Mouse (Mus musculus): Measurements from ENCODE around the gene Vmn1r70. TPM values are rescaled to one million over a fixed set of nuclear protein-coding genes. Genes with fewer than 3 reads are reported as not detected.

Vmn1r70 gene
- polyA plus RNA-seq (2015; fragmentation: Nextera tagmentation; extraction: Ambion mirVana), result not detected in 2 replicates

- Histone ChIP-seq H3K4me1 (ENCODE audit: control insufficient read depth, insufficient read depth, low read length) (no peaks in the 10 kb centered on the region), H3K4me3 (replicated peaks; ENCODE audit: low read length) (no peak within 1 kb of the TSS), H3K27me3 (ENCODE audit: control insufficient read depth, insufficient read depth, low read length) (no peaks in the 10 kb centered on the region), H3K36me3 (ENCODE audit: control insufficient read depth, insufficient read depth, low read length) (no peaks in the 10 kb centered on the region), H3K4me2 (ENCODE audit: low read depth, low read length) (no peak within 1 kb of the TSS), H3K27ac (ENCODE audit: low read length) (no peak within 1 kb of the TSS), H3K9me3 (replicated peaks; ENCODE audit: control insufficient read depth, low read length) (peaks cover 2% of the 10 kb centered on the region; the same call in 1 of the 2 replicates), H3K9ac (ENCODE audit: low read length) (no peak within 1 kb of the TSS)
- 68% methylated on average over 1 of the region's 1 CpGs for WGBS
- no peak for ATAC-seq (ENCODE audit: insufficient read depth, low FRiP score)
Observed at GRCm38 (mm10) chr7:10631232-10631631, at the start of gene Vmn1r70. Vmn1r70 (plus strand) TSS chr7:10631532.

DNA sequence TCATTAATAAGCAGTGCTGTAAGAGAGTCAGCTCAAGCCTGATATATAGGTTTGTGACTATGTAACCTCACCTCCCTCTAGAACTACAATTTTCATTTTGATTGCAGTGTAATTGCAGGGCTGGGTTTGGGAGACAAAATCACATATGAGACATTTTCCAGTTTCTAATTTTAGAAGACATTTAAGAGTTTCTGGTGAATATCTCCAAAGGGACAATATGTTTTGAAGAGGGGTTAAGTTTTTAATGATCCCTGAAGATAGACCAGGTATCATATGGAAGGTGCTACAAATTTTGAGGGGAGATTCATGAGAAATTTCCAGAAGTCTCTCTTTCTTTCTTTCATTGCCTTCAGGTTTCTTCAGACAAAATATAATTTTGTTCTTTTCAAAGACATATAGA is 17.8 kb upstream of the Vmn1r70 start, which contains the start of gene Vmn1r69:
Vmn1r69 (minus strand) TSS at position 101 of the 400 bp plus-strand sequence.
- Histone ChIP-seq H3K4me2 (ENCODE audit: low read depth, low read length) (no peak within 1 kb of the TSS), H3K9ac (ENCODE audit: low read length) (no peak within 1 kb of the TSS), H3K4me3 (replicated peaks; ENCODE audit: low read length) (no peak within 1 kb of the TSS), H3K9me3 (replicated peaks; ENCODE audit: control insufficient read depth, low read length) (no peaks in the 10 kb centered on the region), H3K27ac (ENCODE audit: low read length) (no peak within 1 kb of the TSS), H3K27me3 (ENCODE audit: control insufficient read depth, insufficient read depth, low read length) (no peaks in the 10 kb centered on the region), H3K4me1 (ENCODE audit: control insufficient read depth, insufficient read depth, low read length) (no peaks in the 10 kb centered on the region), H3K36me3 (ENCODE audit: control insufficient read depth, insufficient read depth, low read length) (no peaks in the 10 kb centered on the region)
- ATAC-seq (ENCODE audit: insufficient read depth, low FRiP score), result no peak

Other genes starting within 250 kb of the Vmn1r70 start
- gene Vmn1r67, start 188.2 kb upstream of the Vmn1r70 start, polyA plus RNA-seq (2015; fragmentation: Nextera tagmentation; extraction: Ambion mirVana), result not detected in 2 replicates
- 7.7 and 7.9 TPM in 2 replicates for gene Zik1, start 136.1 kb upstream of the Vmn1r70 start, polyA plus RNA-seq (2015; fragmentation: Nextera tagmentation; extraction: Ambion mirVana)
- not detected in 2 replicates for gene Vmn1r68, start 73.0 kb upstream of the Vmn1r70 start, polyA plus RNA-seq (2015; fragmentation: Nextera tagmentation; extraction: Ambion mirVana)
- not detected in 2 replicates for gene Vmn1r69, start 17.9 kb upstream of the Vmn1r70 start, polyA plus RNA-seq (2015; fragmentation: Nextera tagmentation; extraction: Ambion mirVana)
- gene Nlrp4b, start 56.3 kb downstream of the Vmn1r70 start, polyA plus RNA-seq (2015; fragmentation: Nextera tagmentation; extraction: Ambion mirVana), result not detected in 2 replicates
- not detected in 2 replicates for gene Vmn1r71, start 122.8 kb downstream of the Vmn1r70 start, polyA plus RNA-seq (2015; fragmentation: Nextera tagmentation; extraction: Ambion mirVana)

Measured in stomach, embryonic 16.5 days (tissue).